Mouse (Mus musculus) heart, embryonic 15.5 days (tissue): Measurements from ENCODE around the gene Thnsl1. TPM values are rescaled to one million over a fixed set of nuclear protein-coding genes. Genes with fewer than 3 reads are reported as not detected.

Experiments
- ATAC-seq: fragments of 200-750 bp; cut with Nextera tagmentation; replicated peaks from 2 replicates; pipeline ENCODE4 v1.8.0; 2017; ENCODE audit warnings: low read depth, moderate TSS enrichment; ENCODE audit not compliant: insufficient number of reproducible peaks, insufficient read depth, low FRiP score
- H3K27ac ChIP-seq: fragments of 300-500 bp; sonication (generic); 2 replicates; pipeline ENCODE4 v1.5.1; 2015; ENCODE audit warnings: mild to moderate bottlenecking, inconsistent platforms
- H3K27me3 ChIP-seq: fragments of 300-500 bp; sonication (generic); 2 replicates; pipeline ENCODE4 v1.6.1; 2015; ENCODE audit warnings: inconsistent platforms
- H3K36me3 ChIP-seq: fragments of 300-500 bp; sonication (generic); 2 replicates; pipeline ENCODE4 v1.6.1; 2015; ENCODE audit warnings: mild to moderate bottlenecking, inconsistent platforms
- H3K4me1 ChIP-seq: fragments of 300-500 bp; sonication (generic); replicated peaks from 2 replicates; pipeline ENCODE4 v1.6.1; 2015; ENCODE audit warnings: inconsistent platforms
- H3K4me2 ChIP-seq: fragments of 300-500 bp; sonication (generic); 2 replicates; pipeline ENCODE4 v1.6.1; 2015; ENCODE audit warnings: inconsistent platforms, mild to moderate bottlenecking, moderate library complexity
- H3K4me3 ChIP-seq: fragments of 300-500 bp; sonication (generic); 2 replicates; pipeline ENCODE4 v1.5.1; 2015; ENCODE audit warnings: mild to moderate bottlenecking, inconsistent platforms
- H3K9ac ChIP-seq: fragments of 300-500 bp; sonication (generic); 2 replicates; pipeline ENCODE4 v1.6.1; 2015; ENCODE audit warnings: mild to moderate bottlenecking, inconsistent platforms
- H3K9me3 ChIP-seq: fragments of 300-500 bp; sonication (generic); replicated peaks from 2 replicates; pipeline ENCODE4 v1.6.1; 2016; ENCODE audit warnings: inconsistent platforms
- WGBS: fragments of 180-500 bp; shearing (Covaris S2); methylation state at CpG from one replicate; pipeline ENCODE4 v1.1.7; 2015; ENCODE audit warnings: mixed read lengths; 5-methylcytosine and 5-hydroxymethylcytosine counted together
- polyA plus RNA-seq: library from polyadenylated mRNA; unstranded; fragments of >200 nt; fragmentation: Nextera tagmentation; extraction: Ambion mirVana; gene quantifications from 2 replicates; pipeline ENCODE4 v1.2.1, GENCODE M21; 2015

The Thnsl1 gene
- 6.1 and 6.3 TPM in 2 replicates for polyA plus RNA-seq

- Histone ChIP-seq H3K4me3 (peak within 1 kb of the TSS; percentile 68), H3K4me2 (peak within 1 kb of the TSS; percentile 74), H3K4me1 (peaks cover 11% of the 10 kb centered on the region), H3K9me3 (no peaks in the 10 kb centered on the region), H3K27ac (peak within 1 kb of the TSS; percentile 77), H3K9ac (peak within 1 kb of the TSS; percentile 59), H3K27me3 (no peaks in the 10 kb centered on the region), H3K36me3 (no peaks in the 10 kb centered on the region; the same call in 1 of the 2 replicates)
- peak; percentile 99 for ATAC-seq
- WGBS = 3% methylated on average over 43 of the region's 43 CpGs
Observed at GRCm38 (mm10) chr2:21204912-21205830, at the start of gene Thnsl1, which contains the start of gene Enkur. Gene Thnsl1 (plus strand): TSS chr2:21205724. Gene Enkur (minus strand): TSS chr2:21205365.

DNA sequence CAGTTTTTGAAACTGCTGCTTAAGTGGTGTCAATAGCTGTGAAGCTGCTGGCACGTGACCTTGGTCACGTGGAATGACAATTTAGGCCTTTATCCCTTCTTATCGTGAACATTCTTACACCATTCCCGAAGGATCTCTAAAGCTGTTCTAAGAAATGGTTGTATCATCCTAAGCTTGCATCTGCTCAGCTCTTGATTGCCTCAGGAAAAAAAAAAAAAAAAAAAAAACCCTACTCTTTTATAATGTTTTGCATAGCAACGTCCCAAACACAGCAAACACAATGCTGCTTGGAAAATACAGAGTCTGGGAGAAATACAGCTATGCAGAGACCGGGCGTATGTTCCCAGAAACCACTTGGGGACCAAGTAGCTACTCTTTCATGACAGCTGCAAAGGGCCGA is 41.2 kb upstream of the Thnsl1 start:
- H3K4me1 ChIP-seq = no peaks in the 10 kb centered on the region
- no peak for ATAC-seq
- H3K4me2 ChIP-seq = no peak overlapping the region
- H3K36me3 ChIP-seq = no peaks in the 10 kb centered on the region
- no peak overlapping the region for H3K27ac ChIP-seq
- H3K9me3 ChIP-seq = no peaks in the 10 kb centered on the region
- H3K27me3 ChIP-seq = no peaks in the 10 kb centered on the region
- 72% methylated on average over 8 of the region's 8 CpGs for WGBS
- no peak overlapping the region for H3K4me3 ChIP-seq
- no peak overlapping the region for H3K9ac ChIP-seq

- H3K36me3 ChIP-seq = no peaks in the 10 kb centered on the region
- no peak overlapping the region for H3K27ac ChIP-seq
- H3K27me3 ChIP-seq = no peaks in the 10 kb centered on the region
- WGBS = 66% methylated on average over 1 of the region's 1 CpGs
- no peaks in the 10 kb centered on the region for H3K4me1 ChIP-seq
- H3K9ac ChIP-seq = no peak overlapping the region
- no peak overlapping the region for H3K4me3 ChIP-seq
- no peaks in the 10 kb centered on the region for H3K9me3 ChIP-seq
- no peak for ATAC-seq
- H3K4me2 ChIP-seq = no peak overlapping the region
Observed at GRCm38 (mm10) chr2:21167916-21168315, 37.6 kb upstream of the Thnsl1 start.

- H3K36me3 ChIP-seq = no peaks in the 10 kb centered on the region
- H3K9me3 ChIP-seq = no peaks in the 10 kb centered on the region
- no peak overlapping the region for H3K4me3 ChIP-seq
- H3K27ac ChIP-seq = no peak overlapping the region
- H3K27me3 ChIP-seq = no peaks in the 10 kb centered on the region
- ATAC-seq = no peak
- H3K4me2 ChIP-seq = no peak overlapping the region
- H3K4me1 ChIP-seq = no peaks in the 10 kb centered on the region
- H3K9ac ChIP-seq = no peak overlapping the region
- 65% methylated on average over 3 of the region's 3 CpGs for WGBS
Observed at GRCm38 (mm10) chr2:21172797-21173196, 32.7 kb upstream of the Thnsl1 start.

DNA sequence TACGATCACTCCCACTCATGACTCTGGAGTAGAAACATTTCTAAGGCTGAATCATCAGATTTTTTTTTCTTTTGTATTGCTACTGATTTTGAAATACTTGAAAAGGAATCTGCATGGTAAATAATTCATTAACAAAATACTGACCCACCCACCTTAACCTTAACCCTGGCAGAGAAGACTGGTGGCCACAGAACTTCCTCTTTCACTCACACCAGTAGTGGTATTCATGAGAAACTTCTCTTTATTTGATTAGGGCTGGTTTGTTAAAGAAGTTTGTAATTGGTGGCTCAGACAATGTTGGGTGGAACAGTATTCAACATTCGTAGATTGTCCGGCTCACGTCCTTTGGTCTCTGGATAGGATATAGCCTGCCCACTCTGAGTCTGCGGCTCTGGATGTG is 26.4 kb upstream of the Thnsl1 start:
- Histone ChIP-seq H3K27ac (no peak overlapping the region), H3K4me3 (no peak overlapping the region), H3K9me3 (no peaks in the 10 kb centered on the region), H3K27me3 (no peaks in the 10 kb centered on the region), H3K4me1 (no peaks in the 10 kb centered on the region), H3K9ac (no peak overlapping the region), H3K4me2 (no peak overlapping the region), H3K36me3 (no peaks in the 10 kb centered on the region)
- ATAC-seq = no peak
- WGBS = 88% methylated on average over 5 of the region's 5 CpGs

DNA sequence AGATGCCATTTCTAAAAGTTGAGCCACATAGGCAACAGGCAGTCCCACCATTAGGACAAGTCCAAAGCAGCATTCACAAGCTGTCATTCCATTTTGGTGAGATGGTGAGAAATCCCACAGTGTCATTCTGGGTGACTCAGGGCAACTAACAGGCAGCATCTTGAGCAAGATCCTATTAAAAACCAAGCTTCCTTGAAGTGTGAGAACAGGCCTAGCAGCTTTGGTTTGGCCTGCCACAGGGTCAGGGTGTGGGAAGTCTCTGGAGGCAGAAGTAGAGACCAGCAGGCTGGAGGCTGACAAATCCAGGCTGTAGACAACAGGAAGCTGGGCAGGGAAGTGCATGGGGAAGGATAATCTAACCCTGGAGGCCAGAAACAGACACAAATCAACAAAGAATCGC is 22.7 kb upstream of the Thnsl1 start:
- ATAC-seq = no peak
- Histone ChIP-seq H3K4me1 (no peaks in the 10 kb centered on the region), H3K9me3 (no peaks in the 10 kb centered on the region), H3K4me3 (no peak overlapping the region), H3K9ac (no peak overlapping the region), H3K27ac (no peak overlapping the region), H3K4me2 (no peak overlapping the region), H3K36me3 (no peaks in the 10 kb centered on the region), H3K27me3 (no peaks in the 10 kb centered on the region)
- 71% methylated on average over 1 of the region's 1 CpGs for WGBS

DNA sequence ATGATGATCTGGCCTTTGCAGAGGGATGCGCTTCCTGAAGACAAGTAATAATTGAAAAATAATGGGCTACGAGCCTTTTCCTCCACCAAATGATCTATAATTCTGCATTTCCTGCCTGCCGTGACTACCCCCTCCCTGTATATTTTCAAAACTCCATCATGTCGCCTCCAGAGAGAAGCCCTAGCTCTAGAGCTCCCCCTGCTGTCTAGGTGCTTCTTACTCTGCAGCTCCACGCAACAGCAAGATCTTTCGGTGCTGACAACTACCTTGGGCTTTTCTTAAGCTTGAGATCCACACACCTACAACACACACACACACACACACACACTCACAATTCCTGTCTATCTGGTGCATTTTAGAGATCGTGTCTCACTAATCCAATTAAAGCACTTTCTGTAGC is 17.9 kb upstream of the Thnsl1 start:
- ATAC-seq = no peak
- Histone ChIP-seq H3K4me2 (no peak overlapping the region), H3K4me1 (no peaks in the 10 kb centered on the region), H3K9me3 (no peaks in the 10 kb centered on the region), H3K36me3 (no peaks in the 10 kb centered on the region), H3K27ac (no peak overlapping the region), H3K9ac (no peak overlapping the region), H3K4me3 (no peak overlapping the region), H3K27me3 (no peaks in the 10 kb centered on the region)
- 48% methylated on average over 7 of the region's 7 CpGs for WGBS

- no peak overlapping the region for H3K4me3 ChIP-seq
- no peaks in the 10 kb centered on the region for H3K27me3 ChIP-seq
- no peak overlapping the region for H3K4me2 ChIP-seq
- no peak for ATAC-seq
- WGBS = 69% methylated on average over 4 of the region's 4 CpGs
- no peaks in the 10 kb centered on the region for H3K9me3 ChIP-seq
- no peak overlapping the region for H3K9ac ChIP-seq
- no peaks in the 10 kb centered on the region for H3K4me1 ChIP-seq
- H3K36me3 ChIP-seq = no peaks in the 10 kb centered on the region
- no peak overlapping the region for H3K27ac ChIP-seq
Observed at GRCm38 (mm10) chr2:21188610-21189009, 16.9 kb upstream of the Thnsl1 start.

GRCm38 (mm10) chr2:21191232-21191631 is 14.3 kb upstream of the Thnsl1 start:
- 55% methylated on average over 1 of the region's 1 CpGs for WGBS
- Histone ChIP-seq H3K4me1 (no peaks in the 10 kb centered on the region), H3K27ac (no peak overlapping the region), H3K4me3 (no peak overlapping the region), H3K4me2 (no peak overlapping the region), H3K36me3 (no peaks in the 10 kb centered on the region), H3K9ac (no peak overlapping the region), H3K27me3 (no peaks in the 10 kb centered on the region), H3K9me3 (no peaks in the 10 kb centered on the region)
- no peak for ATAC-seq

- no peak for ATAC-seq
- no peak overlapping the region for H3K27ac ChIP-seq
- 89% methylated on average over 5 of the region's 5 CpGs for WGBS
- no peaks in the 10 kb centered on the region for H3K9me3 ChIP-seq
- peaks cover 5% of the 10 kb centered on the region for H3K4me1 ChIP-seq
- no peaks in the 10 kb centered on the region for H3K27me3 ChIP-seq
- H3K4me3 ChIP-seq = no peak overlapping the region
- H3K9ac ChIP-seq = no peak overlapping the region
- no peaks in the 10 kb centered on the region for H3K36me3 ChIP-seq
- no peak overlapping the region for H3K4me2 ChIP-seq
Observed at GRCm38 (mm10) chr2:21195233-21195632, 10.3 kb upstream of the Thnsl1 start.

DNA sequence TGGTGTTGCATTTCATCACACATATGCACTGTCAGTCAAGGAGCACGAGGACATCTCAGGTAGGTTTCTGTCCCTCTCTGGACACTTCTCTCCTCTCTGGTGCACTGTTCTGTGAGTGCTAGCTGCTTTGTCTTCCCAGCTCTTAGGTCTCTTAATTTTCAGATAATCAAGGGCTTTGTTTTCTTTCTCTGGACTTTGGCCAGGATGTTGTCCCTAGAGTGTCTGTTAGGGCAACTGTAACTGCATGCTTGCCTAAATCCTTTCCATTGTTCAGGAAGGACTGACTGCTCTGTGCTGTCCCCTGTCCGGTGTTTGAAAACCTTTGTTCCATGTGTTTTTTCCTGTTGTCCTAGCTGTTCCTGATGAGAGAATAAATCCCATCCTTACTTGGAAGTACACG is 6.5 kb upstream of the Thnsl1 start:
- H3K4me2 ChIP-seq = no peak overlapping the region
- WGBS = 37% methylated on average over 3 of the region's 3 CpGs

DNA sequence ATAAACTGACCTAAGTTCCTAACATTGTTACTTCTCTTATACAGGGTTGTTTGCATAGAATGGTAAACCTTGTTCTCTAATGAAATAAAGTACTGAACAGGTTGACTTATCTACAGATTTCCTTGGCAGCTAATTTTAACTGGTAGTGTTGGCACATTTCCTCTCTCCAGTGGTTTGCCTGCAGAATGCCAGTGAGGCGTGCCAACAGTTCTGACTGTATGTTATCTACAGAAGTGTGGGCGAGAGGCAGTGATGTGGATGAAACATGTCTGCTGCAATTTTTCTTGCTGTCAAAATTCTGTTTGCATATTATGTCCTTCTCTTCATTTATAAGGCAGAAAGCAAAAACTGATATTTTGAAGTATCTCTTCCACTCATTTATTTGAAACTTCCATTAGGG is 2.8 kb upstream of the Thnsl1 start:
- Histone ChIP-seq H3K4me2 (no peak overlapping the region), H3K4me3 (no peak overlapping the region), H3K27ac (no peak overlapping the region), H3K4me1 (peaks cover 16% of the 10 kb centered on the region), H3K9me3 (no peaks in the 10 kb centered on the region), H3K27me3 (no peaks in the 10 kb centered on the region), H3K9ac (no peak overlapping the region), H3K36me3 (no peaks in the 10 kb centered on the region)
- no peak for ATAC-seq
- 17% methylated on average over 2 of the region's 2 CpGs for WGBS

More for the DNA sequence above, 6.5 kb upstream of the Thnsl1 start:
- no peak for ATAC-seq
- H3K36me3 ChIP-seq = no peaks in the 10 kb centered on the region
- no peak overlapping the region for H3K4me3 ChIP-seq
- H3K27ac ChIP-seq = no peak overlapping the region
- no peaks in the 10 kb centered on the region for H3K27me3 ChIP-seq
- H3K9me3 ChIP-seq = no peaks in the 10 kb centered on the region
- H3K9ac ChIP-seq = no peak overlapping the region
- H3K4me1 ChIP-seq = peaks cover 7% of the 10 kb centered on the region
